Mouse (Mus musculus) kidney, postnatal 10 days (tissue): Measurements from ENCODE around the gene Fam213b.
A peak's percentile ranks its signal among the peaks of the same experiment; 100 is the strongest.

Source experiments
- DNase-seq: peaks from one replicate; pipeline ENCODE4 v3.0.0; 2021; ENCODE audit warnings: mixed read lengths

Fam213b gene

GRCm38 (mm10) chr4:154898506-154899446, at the start of gene Fam213b:
Gene Fam213b (minus strand): TSS chr4:154899135.
- DNase-seq, result peak; percentile 88

DNA sequence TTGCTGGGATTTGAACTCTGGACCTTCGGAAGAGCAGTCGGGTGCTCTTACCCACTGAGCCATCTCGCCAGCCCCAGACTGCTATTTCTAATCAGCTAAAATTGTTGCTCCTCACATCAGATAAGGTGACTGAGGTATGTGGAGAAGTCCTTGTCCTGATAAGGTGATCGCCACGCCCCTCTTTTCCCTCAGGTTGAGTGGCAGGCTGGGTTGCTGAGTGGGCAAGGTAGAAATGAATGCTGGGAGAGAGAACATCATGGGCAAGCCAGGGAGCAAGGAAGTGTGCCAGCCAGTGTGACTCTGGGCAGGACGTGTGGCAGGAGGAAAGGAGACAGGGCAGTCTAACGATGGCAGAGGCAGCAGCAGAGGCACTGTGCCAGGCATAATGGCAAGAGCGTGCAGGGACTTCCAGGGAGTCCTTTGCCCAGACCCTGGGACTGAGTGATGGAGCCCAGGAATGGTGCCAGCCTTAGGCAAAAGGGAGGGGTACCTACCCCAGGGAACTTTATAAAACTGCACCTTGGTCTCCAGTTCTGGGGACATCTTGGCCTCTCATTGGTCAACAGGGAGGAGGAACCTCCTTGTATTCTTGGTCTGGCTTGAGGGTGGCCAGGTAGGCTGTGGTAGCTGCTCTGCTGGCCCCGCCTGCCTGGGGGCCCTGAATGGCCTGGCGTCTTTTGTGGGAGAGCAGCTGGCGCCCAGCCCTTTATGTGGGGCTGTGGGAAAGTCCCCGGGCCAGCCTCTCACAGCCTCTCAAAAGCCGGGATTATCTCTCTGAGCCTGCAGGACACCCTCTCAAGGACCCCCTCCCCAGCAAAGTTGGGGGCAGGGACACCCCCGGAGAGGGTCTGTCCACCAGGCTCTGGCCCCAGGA, 49.4 kb upstream of the Fam213b start:
- DNase-seq, result no peak

GRCm38 (mm10) chr4:154946319-154946718, 47.4 kb upstream of the Fam213b start:
- DNase-seq, result peak; percentile 82

GRCm38 (mm10) chr4:154944121-154944590, 45.2 kb upstream of the Fam213b start:
- peak; percentile 83 for DNase-seq

GRCm38 (mm10) chr4:154943323-154944039, 44.5 kb upstream of the Fam213b start:
- DNase-seq, result no peak

- no peak for DNase-seq
Measured at GRCm38 (mm10) chr4:154942632-154943322, 43.8 kb upstream of the Fam213b start.

GRCm38 (mm10) chr4:154941831-154942230, 42.9 kb upstream of the Fam213b start:
- no peak for DNase-seq

DNA sequence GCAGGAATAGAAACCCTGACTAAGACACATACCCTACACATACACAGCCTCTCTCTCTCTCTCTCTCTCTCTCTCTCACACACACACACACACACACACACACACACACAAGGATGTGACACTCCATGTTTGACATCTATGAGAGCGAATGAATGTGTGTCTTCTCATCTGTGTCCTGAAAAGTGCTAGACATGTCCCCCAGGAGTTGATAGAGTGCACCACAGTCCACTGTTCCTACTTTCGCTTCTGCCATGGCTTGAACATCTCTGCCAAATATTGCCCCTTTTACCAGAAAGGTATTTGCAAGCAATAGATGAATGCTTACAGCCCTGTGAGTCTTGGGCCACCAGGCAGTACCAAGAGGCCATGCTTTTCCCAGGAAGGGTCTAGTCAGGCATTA, 41.2 kb upstream of the Fam213b start:
- no peak for DNase-seq

DNA sequence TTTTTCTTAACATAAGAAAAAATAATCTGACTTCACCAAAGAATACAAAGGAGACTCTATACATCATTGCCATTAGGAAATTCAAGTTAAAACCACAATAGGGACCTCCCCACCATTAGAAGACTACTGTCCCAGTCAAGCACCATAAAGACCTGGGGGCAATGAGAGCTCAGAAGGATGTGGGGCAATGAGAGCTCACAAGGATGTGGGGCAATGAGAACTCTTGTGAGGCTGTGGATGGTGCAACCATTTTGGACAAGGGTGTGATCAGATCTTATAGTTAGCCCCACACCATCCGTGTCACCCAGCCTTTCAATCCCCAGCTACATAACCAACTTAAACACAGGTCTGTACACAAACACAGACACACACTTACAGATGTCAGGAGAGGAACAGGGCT, 38.8 kb upstream of the Fam213b start:
- DNase-seq, result no peak

- DNase-seq, result no peak
Measured at GRCm38 (mm10) chr4:154936542-154937255, 37.8 kb upstream of the Fam213b start.

DNA sequence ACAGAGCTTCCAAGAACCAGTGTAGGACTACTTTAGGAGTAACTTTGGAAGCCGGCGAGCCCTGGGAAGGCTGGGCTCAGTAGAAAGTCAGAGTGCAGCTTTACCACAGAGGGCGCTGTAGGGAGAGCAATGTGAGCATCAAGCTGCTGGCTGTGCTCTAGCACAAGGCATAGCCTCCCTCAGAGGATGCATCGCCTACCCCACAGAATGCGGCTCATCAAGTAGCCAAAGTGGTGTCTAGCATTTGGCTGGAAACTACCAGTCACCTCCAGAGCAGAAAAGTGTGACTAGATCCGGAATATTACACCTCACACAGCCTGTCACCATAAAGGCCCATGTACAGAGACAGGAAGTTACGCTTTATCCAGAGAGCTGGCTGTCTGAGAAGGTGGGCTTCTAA, 36.9 kb upstream of the Fam213b start:
- no peak for DNase-seq

GRCm38 (mm10) chr4:154934800-154935199, 35.9 kb upstream of the Fam213b start:
- DNase-seq, result no peak

GRCm38 (mm10) chr4:154933306-154933907, 34.5 kb upstream of the Fam213b start:
- DNase-seq, result no peak

DNA sequence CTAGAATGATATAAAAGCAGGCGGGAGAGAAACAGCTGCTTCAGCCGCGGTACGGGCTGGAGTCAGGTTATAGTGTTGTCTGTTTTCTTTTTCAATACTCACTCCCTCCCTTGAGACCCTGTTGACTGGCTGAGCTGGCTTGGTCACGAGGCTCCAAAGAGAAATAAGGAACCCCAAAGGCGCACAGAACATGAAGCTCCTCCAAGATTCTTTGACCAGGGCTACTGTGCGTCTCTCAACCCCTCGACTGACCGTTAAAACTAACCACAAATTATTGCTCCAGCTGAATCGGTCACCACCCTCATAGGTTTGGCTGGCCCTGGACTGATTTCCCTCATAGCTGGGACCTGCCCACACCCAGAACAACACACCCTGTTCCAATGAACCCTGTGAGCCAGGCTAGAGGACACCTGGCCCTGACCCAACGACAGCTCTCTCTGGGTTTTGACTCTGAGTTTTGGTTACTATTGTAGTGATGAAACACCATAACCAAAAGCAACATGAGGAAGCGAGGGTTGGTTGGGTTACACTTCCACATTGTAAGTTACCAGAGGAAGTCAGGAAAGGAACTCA, 30.2 kb upstream of the Fam213b start:
- no peak for DNase-seq

- DNase-seq, result no peak
Measured at GRCm38 (mm10) chr4:154928395-154929087, 29.6 kb upstream of the Fam213b start, which contains the start of gene Tnfrsf14. Gene Tnfrsf14 (minus strand): TSS chr4:154928563.

- DNase-seq, result peak; percentile 57
Measured at GRCm38 (mm10) chr4:154927899-154928337, 29.0 kb upstream of the Fam213b start.

GRCm38 (mm10) chr4:154926969-154927898, 28.3 kb upstream of the Fam213b start:
- DNase-seq, result no peak

GRCm38 (mm10) chr4:154925413-154925812, 26.5 kb upstream of the Fam213b start:
- DNase-seq, result no peak

- DNase-seq, result no peak
Measured at GRCm38 (mm10) chr4:154922931-154923330, 24.0 kb upstream of the Fam213b start.
